Mouse (Mus musculus) splenic B cell, adult 2 months (primary cell): Measurements from ENCODE around the gene Zscan4-ps3.
"Not testable (repeated sequence)": the region's sequence is repeated elsewhere in the genome, so short reads cannot be mapped to it uniquely, and the experiment has no call there.

Experiments
- DNase-seq: peaks from one replicate; pipeline ENCODE4 v3.0.0-alpha.2; 2011; ENCODE audit warnings: low read depth, low spot score
- H3K27me3 ChIP-seq: 2 replicates; pipeline ENCODE4 v1.6.1; 2012; ENCODE audit warnings: mild to moderate bottlenecking, low read length, moderate library complexity, mixed read lengths; ENCODE audit not compliant: control insufficient read depth, poor library complexity, insufficient read depth, severe bottlenecking
- H3K36me3 ChIP-seq: 2 replicates; pipeline ENCODE4 v1.6.1; 2012; ENCODE audit warnings: mild to moderate bottlenecking, low read length, moderate library complexity, mixed read lengths; ENCODE audit not compliant: control insufficient read depth, poor library complexity, insufficient read depth, severe bottlenecking

Gene Zscan4-ps3

GRCm38 (mm10) chr7:11609008-11609407, at the start of gene Zscan4-ps3:
TSS of gene Zscan4-ps3 (plus strand) at chr7:11609308.
- not testable (repeated sequence) for H3K27me3 ChIP-seq

GRCm38 (mm10) chr7:11617082-11617481, 8.0 kb downstream of the Zscan4-ps3 start:
- not testable (repeated sequence) for H3K27me3 ChIP-seq, DNase-seq, H3K36me3 ChIP-seq

More at GRCm38 (mm10) chr7:11609008-11609407, at the start of gene Zscan4-ps3:
- DNase-seq, H3K36me3 ChIP-seq: not testable (repeated sequence)
